Mouse (Mus musculus): ENCODE measurements around the gene Kcmf1.
"Not testable (repeated sequence)": the region's sequence is repeated elsewhere in the genome, so short reads cannot be mapped to it uniquely, and the experiment has no call there.

Gene Kcmf1

DNA sequence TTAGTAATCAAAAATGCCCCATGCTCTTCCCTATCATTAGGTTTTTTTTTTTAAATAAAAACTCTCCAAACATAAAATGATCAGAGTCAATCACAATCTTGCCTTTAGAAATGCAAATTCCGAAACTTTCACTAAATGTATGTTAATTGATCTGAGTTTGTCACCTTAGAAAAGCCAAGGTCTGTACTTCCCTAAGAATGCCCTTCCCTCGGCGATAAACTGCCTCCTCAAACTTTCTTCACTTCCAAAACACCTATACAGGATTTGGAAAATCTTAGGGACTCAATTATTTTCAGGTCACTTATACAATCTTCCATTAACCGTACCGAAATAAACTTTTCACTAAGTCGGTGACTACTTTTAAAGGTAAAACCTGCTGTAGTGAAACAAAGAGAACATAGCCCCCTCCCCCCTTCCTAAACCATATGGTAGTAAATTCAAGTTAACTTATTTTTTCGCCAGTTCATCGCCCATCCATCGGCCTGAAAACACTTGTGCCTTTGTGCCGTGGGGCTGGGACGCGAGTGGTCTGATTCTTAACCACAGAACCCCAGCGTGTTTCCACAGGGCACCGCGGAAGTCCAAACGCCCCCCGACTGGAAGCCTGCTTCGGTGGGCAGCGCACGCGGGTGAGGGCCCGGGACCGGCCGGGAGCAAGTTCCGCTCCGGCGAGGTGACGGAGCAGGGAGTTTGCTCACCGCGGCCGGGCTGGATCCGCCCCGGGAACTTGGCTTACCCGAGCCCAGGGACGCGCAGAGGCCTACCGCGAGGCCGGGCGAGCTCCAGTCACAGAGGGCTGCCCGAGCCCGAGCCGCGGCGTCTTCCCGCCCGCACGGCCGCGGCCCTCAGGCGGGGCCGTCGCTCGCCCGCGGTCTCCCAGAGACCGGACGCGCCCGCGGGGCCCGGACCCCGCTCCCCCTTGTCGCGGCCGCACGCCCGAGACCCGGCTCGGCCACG, 1.3 kb downstream of the Kcmf1 start:
- DNase-seq (ENCODE audit: low spot score), result no peak

DNA sequence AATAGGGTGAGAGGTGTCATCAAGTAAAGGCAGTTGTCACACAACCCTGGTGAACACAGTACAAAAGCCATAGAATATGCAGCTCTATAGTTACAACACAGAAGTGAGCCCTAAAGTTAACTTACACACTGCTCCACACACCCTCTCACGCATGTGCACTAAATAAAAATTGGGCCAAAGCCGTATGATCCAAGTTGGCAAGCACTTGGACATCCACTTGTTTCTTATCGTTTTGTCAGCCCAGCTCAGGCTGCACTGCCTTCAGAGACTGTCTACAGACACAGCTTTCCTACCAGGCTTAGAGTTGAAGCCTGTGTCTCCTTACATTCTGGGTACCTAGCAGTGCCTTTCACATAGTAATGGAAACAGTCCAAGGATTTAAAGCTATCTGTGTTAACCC, 4.8 kb downstream of the Kcmf1 start:
- DNase-seq (ENCODE audit: low spot score), result no peak

DNA sequence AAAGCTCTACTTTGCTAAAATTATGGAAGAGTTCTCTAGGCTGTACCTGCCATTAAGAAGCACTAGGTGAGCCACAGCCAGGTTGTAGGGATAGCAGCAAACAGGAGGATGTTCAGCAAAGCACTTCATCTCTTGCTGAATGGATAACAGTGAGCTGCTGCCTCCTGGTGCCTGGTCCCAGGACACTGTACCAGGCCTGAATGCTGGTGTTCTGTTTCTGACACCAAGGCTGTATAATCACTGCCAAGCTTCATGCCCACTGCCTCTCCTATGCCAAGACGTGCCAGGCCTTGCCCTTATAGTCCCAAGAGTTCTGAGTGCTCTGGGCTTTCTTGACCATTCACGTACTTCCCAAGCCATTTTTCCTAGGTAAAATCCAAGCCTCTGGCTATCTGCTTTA, 8.5 kb downstream of the Kcmf1 start:
- DNase-seq (ENCODE audit: low spot score), result no peak

DNA sequence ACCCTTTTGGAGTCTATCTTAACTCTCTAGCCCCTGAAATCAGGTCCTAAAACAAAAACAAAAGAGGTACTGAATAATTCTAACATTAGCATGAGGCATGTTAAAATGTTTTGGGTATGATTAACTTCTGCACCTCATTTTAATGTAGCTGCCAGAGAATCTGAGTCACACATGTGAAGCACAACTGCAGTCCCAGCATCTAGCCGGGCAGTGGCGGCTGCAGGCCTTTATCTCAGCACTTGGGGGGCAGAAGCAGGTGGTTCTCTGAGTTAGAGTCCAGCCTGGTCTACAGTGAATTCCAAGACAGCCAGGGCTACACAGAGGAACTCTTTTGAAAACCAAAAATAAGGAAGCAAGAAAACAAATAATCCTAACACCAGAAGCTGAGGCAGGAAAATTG, 11.1 kb downstream of the Kcmf1 start:
- DNase-seq (ENCODE audit: low spot score), result no peak

DNA sequence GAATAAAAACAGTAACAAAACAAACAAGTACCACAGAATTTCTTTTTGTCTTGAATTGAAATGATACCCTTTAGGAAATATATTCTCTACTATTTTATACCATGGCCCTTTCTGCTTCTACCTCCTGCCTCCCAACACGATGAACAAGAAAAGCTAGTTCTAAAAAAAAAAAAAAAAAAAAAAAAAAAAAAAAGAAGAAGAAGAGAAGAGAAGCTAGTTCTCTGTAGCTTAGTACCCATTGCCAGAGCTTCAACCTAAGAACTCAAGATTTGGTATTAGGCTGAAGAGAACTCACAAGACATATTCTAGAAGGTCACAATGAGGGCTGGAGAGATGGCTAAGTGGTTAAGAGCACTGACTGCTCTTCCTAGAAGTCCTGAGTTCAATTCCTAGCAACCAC, 14.5 kb downstream of the Kcmf1 start:
- no peak for DNase-seq (ENCODE audit: low spot score)

DNA sequence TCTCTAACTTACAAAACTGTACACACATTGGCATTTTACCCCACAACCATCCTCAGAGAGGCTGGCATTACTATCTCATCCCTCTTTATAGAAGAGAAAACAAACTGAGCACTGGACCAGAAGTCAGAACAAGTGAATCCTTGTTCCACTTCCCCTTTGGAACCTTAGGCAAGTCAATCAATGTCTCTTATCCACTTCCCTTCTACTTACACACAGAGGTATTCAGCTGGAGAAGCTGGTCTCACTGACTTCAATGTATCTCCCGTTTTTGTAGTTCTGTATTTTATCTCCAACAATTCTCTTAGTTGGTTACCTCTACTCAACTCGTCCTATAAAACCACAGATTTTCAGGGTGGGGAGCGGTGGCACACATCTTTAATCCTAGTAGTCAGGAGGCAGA, 15.0 kb downstream of the Kcmf1 start:
- DNase-seq (ENCODE audit: low spot score), result no peak

DNA sequence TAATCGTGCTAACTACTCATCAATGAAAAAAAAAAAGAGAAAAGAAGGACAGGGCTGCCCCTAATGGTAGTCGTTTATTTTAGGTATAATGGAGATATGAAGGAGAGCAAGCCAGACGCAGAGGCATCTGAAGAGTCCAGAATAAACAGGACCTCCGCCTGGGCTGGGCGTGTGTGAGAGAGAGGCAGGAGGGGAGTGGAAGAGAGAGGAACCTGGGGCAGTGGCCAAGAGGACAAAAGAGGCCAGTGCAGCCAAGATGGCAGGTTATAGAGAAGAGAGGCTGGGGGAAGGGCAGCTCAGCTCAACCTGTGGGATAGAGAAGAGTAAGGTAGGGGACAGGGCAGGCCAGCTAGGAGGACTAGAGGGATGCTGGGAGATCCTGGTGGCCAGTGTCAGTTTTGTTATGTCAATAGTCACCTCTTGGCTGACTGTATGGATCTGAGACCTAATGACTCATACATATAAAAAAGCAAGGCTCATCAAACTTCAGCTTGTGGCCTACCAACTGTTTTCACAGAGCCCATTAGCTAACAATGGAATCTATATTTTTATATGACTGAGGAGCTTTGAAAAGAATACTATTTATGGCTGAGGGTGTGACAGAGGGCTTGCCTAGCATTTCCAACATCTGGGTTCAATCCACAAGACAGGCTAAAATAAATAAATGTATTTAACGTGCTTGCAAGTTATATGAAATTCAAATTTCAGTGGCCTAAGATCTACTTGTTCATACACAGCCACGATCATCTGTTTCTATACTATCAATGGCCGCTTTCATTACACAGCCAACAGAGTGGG, 16.9 kb downstream of the Kcmf1 start:
- DNase-seq (ENCODE audit: low spot score), result no peak

DNA sequence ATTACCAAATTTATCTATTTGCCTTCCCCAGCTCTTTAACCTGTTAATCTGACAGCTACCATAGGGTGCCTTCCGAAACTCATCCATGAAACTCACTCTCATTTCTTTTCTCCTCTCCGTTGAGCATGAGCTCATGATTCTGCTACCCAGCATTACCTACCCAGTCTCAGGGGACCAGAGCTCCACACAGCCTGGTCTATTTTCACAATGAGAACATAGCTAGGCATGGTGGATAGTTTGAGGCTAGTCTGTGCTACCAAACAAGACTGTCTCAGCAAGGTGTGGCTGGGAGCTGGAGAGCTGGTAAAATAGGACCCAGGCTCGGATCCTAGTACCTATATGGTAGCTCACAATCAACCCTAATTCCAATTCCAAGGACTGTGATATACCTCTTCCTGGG, 17.6 kb downstream of the Kcmf1 start:
- DNase-seq (ENCODE audit: low spot score), result no peak

DNA sequence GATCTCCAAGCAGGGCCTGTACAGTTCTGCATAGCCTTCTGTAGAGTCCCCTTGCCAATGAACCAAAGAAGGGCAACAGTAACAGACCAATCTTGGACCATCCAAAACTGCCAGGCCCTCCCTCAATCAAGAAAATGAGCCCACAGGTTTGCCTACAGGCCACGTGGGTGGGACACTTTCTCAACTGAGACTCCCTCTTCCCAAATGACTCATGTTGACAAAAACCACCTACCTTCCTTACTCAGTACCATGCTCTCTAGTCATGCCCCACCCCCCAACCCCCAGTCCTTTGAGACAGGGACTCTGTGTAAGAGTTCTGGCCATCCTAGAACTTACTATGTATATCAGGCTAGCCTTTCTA, 18.2 kb downstream of the Kcmf1 start:
- DNase-seq (ENCODE audit: low spot score), result no peak

DNA sequence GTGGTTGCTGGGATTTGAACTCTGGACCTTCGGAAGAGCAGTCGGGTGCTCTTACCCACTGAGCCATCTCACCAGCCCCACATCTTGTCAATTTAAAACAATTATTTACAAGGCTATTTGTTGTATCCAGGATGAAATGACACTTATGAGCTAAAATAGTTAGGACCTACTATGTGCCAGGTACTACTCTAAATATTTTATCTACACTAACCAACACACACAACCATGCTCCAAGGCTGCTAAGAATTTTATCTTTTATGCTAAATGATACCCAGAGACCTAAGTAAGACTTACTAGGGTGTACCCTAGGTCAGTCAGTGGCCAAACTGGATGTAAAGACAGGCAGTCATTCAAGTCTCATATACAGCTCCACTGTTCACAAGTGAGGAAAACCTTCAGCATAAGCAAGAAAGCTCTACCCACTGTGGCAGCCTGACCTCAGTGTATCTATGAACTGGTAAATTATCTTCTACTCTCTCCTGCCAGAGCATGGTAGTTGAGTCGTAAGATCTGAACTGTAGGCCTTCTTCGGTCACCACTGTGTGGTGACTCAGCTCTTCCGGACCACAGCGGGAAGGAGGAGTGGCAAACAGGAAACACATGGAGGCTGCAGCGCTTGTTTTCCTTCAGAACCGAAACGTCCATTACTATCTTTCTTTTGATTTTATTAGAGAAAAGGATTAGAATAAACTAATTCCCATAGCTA, 18.7 kb downstream of the Kcmf1 start:
- DNase-seq (ENCODE audit: low spot score), result no peak

DNA sequence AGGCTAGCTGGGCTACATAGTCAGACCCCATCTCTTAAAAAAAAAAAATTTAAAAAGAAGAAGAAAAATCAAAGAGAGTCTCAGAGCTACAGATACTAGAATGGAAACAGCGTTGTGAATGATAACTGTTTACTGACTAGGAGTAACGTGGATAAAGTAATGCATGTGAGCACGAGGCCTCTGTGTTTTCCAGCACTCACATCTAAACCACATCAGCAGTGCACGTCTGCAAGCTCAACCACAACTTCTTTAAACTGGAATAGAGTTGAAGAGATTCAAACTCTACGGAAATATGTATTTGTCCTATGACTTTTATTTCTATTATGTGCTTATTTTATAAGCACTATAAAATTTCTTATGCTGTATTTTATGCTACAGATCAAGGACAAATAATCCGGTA, 23.1 kb downstream of the Kcmf1 start:
- DNase-seq (ENCODE audit: low spot score), result no peak

DNA sequence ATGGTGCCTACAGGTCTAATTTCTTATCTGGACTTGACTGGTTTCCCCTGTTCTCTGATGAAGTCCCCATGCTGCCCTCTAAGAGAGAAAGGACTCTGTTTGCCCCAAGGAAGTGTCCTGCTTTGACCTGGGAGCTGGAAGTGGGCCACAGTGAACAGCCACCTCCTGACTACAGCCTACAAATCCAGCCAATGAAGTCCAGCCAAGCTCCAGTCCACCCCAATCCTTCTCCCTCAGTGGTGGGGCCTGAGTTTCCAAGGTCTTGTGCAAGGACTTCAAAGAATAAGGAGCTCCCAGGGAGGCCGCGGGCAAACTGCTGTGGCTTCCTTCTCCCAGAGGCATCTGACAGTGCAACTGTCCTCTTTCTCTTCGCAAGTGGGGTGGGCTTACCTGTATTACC, 26.4 kb downstream of the Kcmf1 start:
- no peak for DNase-seq (ENCODE audit: low spot score)

DNA sequence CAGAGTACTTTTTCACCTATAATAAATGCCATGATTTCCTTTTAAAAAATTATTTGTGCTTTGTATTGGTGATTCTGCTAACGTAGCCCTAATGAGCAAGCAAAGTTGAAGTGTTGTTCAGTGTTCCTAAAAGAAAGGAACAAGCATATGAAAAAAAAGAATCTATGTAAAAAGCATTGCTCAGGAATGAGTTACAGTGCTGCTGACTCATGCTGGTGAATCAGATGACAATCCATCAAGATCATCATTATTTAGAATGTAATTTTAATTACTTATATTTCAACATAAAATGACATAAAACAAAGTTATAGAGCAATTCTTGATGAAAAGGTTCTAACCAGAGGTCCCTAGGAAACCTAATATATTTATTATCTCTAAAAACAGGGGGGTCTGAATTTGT, 27.5 kb downstream of the Kcmf1 start:
- no peak for DNase-seq (ENCODE audit: low spot score)

DNA sequence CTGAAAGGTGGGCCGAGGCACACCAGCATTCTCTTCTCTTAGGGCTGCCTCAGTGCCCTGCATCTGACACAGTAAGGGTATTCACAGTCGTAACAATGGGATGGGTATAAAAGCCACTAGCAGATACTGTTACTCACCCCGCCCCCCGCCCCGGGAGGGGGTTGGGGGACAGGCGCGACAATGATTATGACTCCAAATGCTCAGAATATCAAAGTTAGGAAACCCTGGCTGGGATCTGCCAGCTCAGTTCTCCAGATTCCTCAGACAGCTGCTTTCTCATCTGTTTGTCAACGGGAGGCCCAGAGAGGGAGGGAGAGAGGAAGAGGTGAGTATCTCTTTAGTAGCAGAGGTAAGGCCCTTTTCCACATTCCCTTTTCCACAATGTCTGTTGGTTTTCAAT, 30.2 kb downstream of the Kcmf1 start:
- DNase-seq (ENCODE audit: low spot score), result no peak

DNA sequence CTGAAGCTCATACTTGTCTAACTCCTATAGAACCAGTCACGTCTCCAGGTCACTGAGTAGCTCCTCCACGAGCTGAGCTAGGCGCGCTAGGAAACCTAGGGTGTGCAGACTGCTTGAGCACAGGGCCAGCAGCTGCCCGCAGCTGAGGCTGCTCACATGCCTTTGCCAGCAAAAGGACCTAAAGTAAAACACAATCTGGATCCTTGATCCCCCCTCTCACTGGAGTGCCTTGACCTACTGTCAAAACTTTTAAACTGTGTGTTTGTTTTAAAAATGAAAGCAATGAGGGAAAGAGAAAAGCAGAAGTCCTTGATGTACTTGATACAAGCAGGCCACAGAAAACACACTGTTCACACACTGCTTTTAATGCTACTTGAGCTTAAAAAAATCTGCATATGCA, 31.1 kb downstream of the Kcmf1 start:
- DNase-seq (ENCODE audit: low spot score), result no peak

DNA sequence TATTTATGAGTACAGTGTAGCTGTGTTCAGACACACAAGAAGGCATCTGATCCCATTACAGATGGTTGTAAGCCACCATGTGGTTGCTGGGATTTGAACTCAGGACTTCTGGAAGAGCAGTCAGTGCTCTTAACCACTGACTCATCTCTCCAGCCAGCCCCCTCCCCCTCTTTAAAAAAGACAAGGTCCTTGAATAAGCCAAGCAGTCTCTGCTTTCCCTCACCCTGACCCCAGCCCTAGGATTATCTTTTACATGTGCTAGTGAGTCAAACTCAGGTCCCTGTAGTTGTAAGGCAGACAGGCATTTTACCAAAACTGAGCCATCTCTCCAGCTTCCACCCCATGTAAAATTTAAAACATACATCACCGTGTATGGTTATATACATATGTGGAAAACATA, 32.0 kb downstream of the Kcmf1 start:
- no peak for DNase-seq (ENCODE audit: low spot score)

DNA sequence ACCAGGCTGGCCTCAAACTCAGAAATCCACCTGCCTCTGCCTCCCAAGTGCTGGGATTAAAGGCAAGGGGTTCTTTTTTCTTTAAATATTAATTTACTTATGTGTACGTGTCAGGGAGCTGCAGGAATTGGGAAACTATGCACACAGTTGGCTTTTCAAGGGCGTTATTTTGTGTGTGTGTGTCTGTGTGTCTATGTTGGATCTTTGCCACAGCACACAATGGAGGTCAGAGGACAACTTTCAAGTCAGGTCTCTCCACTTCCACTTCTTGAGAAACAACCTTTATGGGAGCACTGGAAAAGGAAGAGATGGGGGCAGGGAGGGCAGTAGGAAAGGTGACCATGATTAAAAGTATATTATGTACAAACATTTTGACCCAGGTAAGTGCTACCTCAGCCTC, 33.5 kb downstream of the Kcmf1 start:
- DNase-seq (ENCODE audit: low spot score), result no peak

DNA sequence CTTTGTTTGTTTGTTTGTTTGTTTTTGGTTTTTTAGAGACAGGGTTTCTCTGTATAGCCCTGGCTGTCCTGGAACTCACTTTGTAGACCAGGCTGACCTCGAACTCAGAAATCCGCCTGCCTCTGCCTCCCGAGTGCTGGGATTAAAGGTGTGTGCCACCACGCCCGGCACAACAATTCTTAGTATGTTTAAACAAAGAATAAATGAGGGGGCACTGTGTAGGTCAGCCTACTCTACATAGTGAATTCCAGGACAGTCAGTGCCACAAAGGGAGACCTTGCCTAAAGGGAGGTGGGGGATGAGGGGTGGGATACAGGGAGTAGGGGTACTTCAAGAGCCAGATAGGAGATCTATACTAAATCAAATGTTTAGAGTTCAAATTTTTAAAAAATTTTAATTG, 37.1 kb downstream of the Kcmf1 start:
- not testable (repeated sequence) for DNase-seq (ENCODE audit: low spot score)

DNA sequence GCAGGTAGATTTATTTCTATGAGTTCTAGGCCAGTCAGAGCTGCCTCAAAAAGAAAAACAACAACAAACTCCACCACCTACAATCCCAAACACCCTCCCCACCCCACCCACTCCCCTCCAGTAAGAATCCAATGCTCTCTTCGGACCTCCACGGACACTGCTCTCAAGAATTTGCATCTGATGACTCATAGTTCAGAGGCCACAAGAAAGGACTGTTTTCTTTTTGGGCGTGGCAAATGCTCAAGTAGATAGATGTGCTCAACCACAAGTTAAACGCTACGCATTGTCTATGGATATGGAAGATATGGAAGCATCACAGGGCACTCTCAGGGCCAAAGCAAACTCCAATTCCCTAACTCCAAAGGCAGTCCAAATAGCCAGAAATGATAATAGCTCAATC, 45.5 kb downstream of the Kcmf1 start:
- DNase-seq (ENCODE audit: low spot score), result no peak

DNA sequence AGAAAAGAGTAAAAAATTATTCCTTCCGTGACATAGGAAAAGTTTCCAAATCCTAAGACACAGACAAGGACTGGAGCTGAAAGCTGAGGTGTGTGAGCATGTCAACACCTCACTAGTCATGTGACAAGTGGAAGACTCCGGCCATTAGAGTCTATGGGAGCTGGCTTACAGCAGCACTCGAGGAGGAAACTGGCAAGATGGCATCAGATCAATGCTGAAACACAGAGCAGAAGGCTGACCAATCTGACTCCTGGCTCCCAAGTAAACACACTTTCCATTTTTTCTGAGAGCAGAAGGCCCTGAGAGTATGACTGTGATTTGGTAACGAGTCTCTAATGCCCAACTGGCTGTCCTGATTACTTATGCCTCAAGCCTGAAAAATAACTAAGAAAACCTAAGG, 47.6 kb downstream of the Kcmf1 start:
- DNase-seq (ENCODE audit: low spot score), result no peak

DNA sequence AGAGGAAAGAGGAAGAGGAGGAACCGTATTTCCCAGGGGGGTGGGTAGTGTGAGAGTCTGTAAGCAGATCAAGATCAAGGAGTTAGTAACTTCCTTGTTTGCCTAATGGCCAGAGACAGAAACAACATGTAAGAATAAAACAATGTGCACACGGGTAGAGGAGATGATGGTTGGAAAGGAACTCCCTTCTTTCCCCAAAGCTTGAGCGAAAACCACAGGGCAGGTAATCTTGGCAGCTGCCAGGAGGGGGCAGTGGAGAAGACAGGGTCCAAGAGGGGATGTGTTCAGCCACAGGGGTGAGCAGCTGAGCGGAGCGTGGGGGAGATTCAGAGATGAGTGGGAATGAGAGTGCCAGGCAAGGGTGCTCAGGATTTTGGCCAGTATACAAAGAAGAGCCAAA, 48.1 kb downstream of the Kcmf1 start:
- no peak for DNase-seq (ENCODE audit: low spot score)

DNA sequence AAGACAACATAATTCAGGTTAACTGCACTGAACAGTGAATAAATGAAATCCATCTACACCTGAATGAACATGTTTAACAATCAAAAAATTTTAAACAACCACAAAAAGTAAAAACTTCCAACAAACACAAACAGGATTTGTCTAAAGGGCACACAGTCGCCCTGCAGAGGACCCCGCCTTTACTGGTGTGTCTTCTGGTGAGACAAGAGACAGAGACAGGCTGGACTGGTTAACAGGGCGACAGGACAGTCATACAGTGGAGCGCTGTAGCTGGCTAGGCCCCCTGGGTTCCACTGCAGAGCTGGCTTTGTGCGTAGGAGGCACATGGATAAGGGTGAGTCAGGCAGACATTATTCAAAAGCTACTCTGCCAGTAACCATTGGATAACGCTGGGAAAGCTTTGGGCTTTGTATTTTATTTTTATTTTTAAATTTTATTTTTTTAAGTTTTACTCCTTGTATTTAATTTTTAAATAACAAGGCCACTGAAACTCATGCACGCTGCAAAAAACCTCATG, 57.7 kb downstream of the Kcmf1 start:
- no peak for DNase-seq (ENCODE audit: low spot score)
